Mouse (Mus musculus) bone marrow, adult 2 months (tissue): ENCODE data around the gene Icam1. TPM values are rescaled to one million over a fixed set of nuclear protein-coding genes. Genes with fewer than 3 reads are reported as not detected.
"Not testable (repeated sequence)": the region's sequence is repeated elsewhere in the genome, so short reads cannot be mapped to it uniquely, and the experiment has no call there.

Source experiments
- H3K27ac ChIP-seq: fragments of 200-500 bp; 2 replicates; pipeline ENCODE4 v1.5.1; 2012; ENCODE audit warnings: low read depth, mild to moderate bottlenecking, control low read depth, inconsistent platforms, low read length; ENCODE audit not compliant: control insufficient read depth, poor library complexity, insufficient read depth
- H3K4me1 ChIP-seq: fragments of 200-500 bp; 2 replicates; pipeline ENCODE4 v1.6.1; 2011; ENCODE audit warnings: low read length; ENCODE audit not compliant: control insufficient read depth, insufficient read depth
- H3K4me3 ChIP-seq: fragments of 200-500 bp; replicated peaks from 2 replicates; pipeline ENCODE3; 2011; ENCODE audit warnings: mild to moderate bottlenecking, low read depth, low read length, control low read depth; ENCODE audit not compliant: control insufficient read depth
- CTCF ChIP-seq: fragments of 200-500 bp; IDR thresholded peaks from 2 replicates; pipeline ENCODE4 v1.5.1; 2011; ENCODE audit warnings: low read length, control low read depth; ENCODE audit not compliant: control insufficient read depth, insufficient read depth
- POLR2A ChIP-seq: fragments of 200-500 bp; IDR thresholded peaks from 2 replicates; pipeline ENCODE4 v1.6.1; 2011; ENCODE audit warnings: low read depth, mild to moderate bottlenecking, control low read depth, low read length, borderline replicate concordance; ENCODE audit not compliant: control insufficient read depth
- whole genome bisulfite sequencing: fragments of 180-500 bp; shearing (Covaris S2); methylation state at CpG from one replicate; pipeline ENCODE4 v1.1.7; 2018; 5-methylcytosine and 5-hydroxymethylcytosine counted together
- polyA plus RNA-seq: library from polyadenylated mRNA; stranded (reverse); fragments of >200 nt; gene quantifications from 2 replicates; pipeline ENCODE4 v1.2.4, GENCODE M21; 2011; ENCODE audit warnings: low replicate concordance; ENCODE audit not compliant: missing spikeins, insufficient read depth, insufficient read length

Icam1 gene
- polyA plus RNA-seq, 1 experiment: 15.3 TPM

DNA sequence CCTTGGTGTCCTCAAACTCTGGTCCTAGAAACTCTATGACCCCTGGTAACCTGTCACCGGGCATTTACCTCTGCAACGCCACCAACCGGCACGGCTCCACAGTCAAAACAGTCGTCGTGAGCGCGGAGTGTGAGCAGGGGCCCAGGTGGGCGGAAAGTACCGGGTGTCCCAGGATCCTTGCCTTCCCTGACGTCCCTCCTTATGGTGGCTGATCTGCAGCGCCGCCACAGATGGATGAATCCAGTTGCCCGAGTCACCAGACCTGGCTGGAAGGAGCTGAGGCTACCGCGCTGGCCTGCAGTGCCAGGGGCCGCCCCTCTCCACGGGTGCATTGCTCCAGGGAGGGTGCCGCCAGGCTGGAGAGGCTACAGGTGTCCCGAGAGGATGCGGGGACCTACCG lies 20.9 kb downstream of the Icam1 start:
- TF ChIP-seq CTCF: no peak
- no peak for TF ChIP-seq POLR2A
- 10% methylated on average over 22 of the region's 22 CpGs for WGBS
- Histone ChIP-seq H3K27ac (no peak overlapping the region), H3K4me1 (no peaks in the 10 kb centered on the region; the same call in 1 of the 2 replicates), H3K4me3 (no peak overlapping the region)

DNA sequence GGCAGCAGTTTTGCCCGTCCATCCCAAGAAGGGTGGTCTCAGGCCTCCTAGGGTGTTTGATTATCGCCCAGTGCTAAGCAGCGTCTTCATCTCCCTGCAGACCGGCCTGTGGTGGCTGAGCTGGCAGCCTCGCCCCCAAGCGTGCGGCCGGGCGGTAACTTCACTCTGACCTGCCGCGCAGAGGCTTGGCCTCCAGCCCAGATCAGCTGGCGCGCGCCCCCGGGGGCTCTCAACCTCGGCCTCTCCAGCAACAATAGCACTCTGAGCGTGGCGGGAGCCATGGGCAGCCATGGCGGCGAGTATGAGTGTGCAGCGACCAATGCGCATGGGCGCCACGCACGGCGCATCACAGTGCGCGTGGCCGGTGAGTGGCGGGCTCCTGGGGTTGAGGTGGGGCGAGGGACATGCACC lies 21.7 kb downstream of the Icam1 start:
- WGBS: 7% methylated on average over 31 of the region's 31 CpGs
- TF ChIP-seq CTCF (no peak), POLR2A (no peak)
- no peaks in the 10 kb centered on the region; the same call in 1 of the 2 replicates for H3K4me1 ChIP-seq
- H3K4me3 ChIP-seq: no peak overlapping the region
- H3K27ac ChIP-seq: no peak overlapping the region

DNA sequence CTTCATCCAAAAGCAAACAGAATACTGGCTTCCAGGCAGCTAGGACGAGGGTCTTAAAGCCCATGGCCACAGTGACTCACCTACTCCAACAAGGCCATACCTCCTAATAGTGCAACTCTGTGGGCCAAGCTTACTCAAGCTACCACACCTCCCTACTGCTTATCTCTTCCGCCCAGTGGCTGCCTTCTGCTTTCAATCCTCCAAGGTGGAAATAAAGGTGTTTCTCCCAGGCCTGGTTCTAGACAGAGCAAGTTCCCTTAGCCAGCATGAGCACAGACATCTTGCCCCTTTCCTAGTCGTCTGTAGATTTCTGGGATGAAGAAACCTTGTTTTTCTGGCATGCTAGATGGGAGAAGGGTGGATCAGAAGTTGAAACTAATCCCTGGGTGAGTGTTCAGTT lies 24.0 kb downstream of the Icam1 start:
- Histone ChIP-seq H3K4me1 (no peaks in the 10 kb centered on the region; the same call in 1 of the 2 replicates), H3K27ac (no peak overlapping the region), H3K4me3 (no peak overlapping the region)
- TF ChIP-seq CTCF (no peak), POLR2A (no peak)
- WGBS: 47% methylated on average over 3 of the region's 3 CpGs

DNA sequence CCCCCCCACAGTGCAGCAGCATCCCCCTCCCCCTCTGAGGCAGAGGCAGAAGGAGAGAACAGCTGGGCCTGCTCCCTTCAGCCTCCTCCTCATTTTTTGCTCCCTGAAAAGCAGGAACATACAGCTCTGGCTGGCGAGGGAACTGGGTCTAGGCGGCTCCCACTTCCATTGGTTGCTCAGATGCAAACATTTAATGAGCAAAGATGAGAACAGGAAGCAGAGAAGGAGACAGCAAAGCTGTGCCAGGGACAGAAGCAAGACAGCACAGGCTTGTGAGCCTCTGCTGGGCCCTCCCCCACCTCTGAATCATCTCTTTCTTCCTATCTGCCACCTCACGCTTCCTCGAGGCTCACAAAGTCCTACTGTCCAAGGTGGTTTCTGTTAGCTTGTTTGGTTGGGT lies 25.5 kb downstream of the Icam1 start:
- 56% methylated on average over 4 of the region's 4 CpGs for WGBS
- Histone ChIP-seq H3K4me3 (no peak overlapping the region), H3K4me1 (no peaks in the 10 kb centered on the region; the same call in 1 of the 2 replicates), H3K27ac (no peak overlapping the region)
- TF ChIP-seq POLR2A (no peak), CTCF (no peak)

DNA sequence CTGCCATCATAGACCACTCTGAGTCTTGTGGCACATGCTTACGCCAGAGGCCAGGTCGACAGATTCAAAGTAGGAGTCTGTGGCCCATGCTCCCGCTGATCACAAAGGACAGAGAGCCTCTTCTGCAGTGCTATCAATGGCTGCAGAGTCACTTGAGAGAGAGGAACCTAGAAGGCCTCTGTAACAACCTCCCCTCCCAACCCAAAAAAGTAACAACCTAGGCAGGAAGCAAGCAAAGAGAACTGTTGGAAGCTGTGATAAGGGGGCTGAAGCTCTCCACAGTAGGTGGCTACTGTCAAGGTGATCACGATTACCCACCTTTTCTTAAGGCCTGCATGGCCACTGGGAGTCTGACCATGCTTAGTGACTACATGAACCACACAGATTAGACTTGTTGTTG lies 27.8 kb downstream of the Icam1 start:
- no peak overlapping the region for H3K4me3 ChIP-seq
- TF ChIP-seq POLR2A: no peak
- no peak for TF ChIP-seq CTCF
- no peak overlapping the region for H3K27ac ChIP-seq
- 72% methylated on average over 4 of the region's 4 CpGs for WGBS
- no peaks in the 10 kb centered on the region; the same call in 1 of the 2 replicates for H3K4me1 ChIP-seq

DNA sequence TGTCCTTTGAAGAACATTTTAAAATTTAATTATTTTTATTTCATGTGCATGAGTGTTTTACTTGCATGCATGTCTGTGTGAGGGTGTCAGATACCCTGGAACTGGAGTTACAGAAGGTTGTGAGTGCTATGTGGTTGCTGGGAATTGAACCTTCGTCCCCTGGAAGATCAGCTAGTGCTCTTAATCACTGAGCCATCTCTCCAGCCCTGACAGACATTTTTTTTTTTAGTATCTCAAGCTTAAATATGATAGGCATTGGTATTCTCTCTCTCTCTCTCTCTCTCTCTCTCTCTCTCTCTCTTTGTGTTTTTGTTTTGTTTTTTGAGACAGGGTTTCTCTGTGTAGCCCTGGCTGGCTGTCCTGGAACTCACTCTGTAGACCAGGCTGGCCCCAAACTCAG lies 29.0 kb downstream of the Icam1 start:
- H3K4me1 ChIP-seq, H3K4me3 ChIP-seq, H3K27ac ChIP-seq: not testable (repeated sequence)
- 68% methylated on average over 1 of the region's 1 CpGs for WGBS

DNA sequence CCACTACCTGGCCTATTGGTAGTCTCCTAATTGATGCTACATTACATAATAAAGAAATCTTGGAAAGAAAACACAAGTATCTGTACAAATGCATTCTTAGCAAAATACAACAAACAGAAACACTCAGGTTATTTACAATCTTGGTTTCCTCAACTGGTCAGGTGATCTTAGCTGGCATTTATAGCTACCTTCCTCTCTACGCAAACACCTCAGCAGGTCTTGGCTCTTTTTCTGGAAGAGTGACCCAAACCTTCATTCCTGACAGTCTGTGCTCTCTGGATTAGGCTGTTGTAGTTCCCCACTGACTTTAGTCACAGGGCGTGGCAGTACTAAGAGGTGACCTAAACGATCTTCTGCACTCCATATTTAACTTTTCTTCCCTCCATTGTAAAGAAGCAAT lies 29.4 kb downstream of the Icam1 start:
- Histone ChIP-seq H3K4me1 (no peaks in the 10 kb centered on the region), H3K27ac (no peak overlapping the region), H3K4me3 (no peak overlapping the region)
- WGBS: 70% methylated on average over 3 of the region's 3 CpGs
- TF ChIP-seq CTCF (no peak), POLR2A (no peak)

- WGBS: 55% methylated on average over 10 of the region's 10 CpGs
- Histone ChIP-seq H3K4me1 (no peaks in the 10 kb centered on the region), H3K27ac (no peak overlapping the region), H3K4me3 (no peak overlapping the region)
- no peak for TF ChIP-seq CTCF
Measured at GRCm38 (mm10) chr9:21051578-21051977, 35.8 kb downstream of the Icam1 start.

GRCm38 (mm10) chr9:21062928-21063327 lies 47.1 kb downstream of the Icam1 start:
- Histone ChIP-seq H3K27ac (no peak overlapping the region), H3K4me3 (no peak overlapping the region), H3K4me1 (no peaks in the 10 kb centered on the region)
- no peak for TF ChIP-seq POLR2A
- no peak for TF ChIP-seq CTCF
- 92% methylated on average over 2 of the region's 2 CpGs for WGBS
